Mouse (Mus musculus): Measurements from ENCODE around the gene Slc44a5.

DNA sequence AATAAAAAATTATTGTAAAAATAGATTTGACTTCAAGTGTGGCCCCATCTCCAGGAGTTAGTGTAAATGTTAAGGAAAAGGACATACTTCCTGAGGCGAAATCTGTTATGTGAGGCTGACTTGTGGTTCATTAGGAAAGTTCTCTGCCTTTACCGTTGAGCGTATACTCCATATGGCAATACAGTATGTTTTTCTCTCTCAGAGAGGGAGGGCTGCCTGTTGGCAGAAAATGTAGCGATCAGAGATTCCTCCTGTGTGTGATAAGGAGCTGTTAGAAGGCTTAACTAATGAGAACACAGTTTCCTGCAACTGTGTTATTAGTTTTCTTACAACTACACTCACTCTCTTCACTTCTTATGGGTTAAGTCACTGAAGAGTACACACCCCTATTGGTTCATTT is 168.1 kb downstream of the Slc44a5 start:
- no peak for TF ChIP-seq POLR2A (IDR thresholded peaks at IDR 0.05; ENCODE audit: control insufficient read depth, extremely low read depth, insufficient read depth, low read length, poor library complexity)
- TF ChIP-seq CTCF (IDR thresholded peaks at IDR 0.05; ENCODE audit: borderline replicate concordance, control insufficient read depth, extremely low read depth, insufficient read depth, low read length, poor library complexity), result no peak

Measured in thymus, adult 2 months (tissue).